Mouse (Mus musculus) kidney, postnatal 4 days (tissue): ENCODE data around the gene Gabre.
A peak's percentile ranks its signal among the peaks of the same experiment; 100 is the strongest.

ENCODE experiments used
- DNase-seq, 2 experiments: peaks; one replicate each; pipeline ENCODE4 v3.0.0; 2021; ENCODE audit warnings: mixed read lengths in 2 of 2

Gabre gene

DNA sequence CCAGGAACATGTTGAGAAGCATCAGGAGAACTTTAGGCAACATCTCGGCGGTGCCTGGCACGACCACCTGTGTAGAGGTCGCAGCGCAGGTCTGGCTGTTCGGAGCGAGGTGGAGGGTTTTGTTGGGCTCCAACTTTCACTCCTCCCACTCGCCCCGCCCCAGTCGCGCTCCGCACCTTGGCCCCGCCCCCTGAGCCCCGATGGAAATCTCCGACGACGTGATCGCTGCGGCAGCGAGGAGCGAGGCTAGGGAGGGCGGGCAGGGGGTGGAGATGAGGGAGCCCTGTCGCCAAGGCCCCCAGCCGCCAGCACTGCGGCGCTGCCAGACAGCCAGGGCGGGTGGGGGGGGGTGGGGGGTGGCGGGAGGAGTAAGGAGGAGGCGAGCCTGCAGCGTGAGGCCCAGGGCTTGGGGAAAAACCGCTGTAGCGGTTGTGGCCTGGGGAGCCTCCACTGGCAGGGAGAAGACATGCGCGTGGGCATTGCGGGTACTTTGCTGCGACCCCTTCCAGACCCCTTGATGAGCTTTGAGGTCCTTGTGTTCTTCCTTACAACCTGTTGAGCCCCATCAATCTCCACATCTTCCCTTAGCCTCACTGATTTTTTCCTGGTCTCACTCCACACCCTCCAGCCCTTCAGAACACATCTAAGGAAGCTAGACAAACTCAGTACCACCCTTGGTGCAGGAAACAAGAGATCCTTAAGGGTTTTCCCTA is at the start of gene Gabre:
TSS of gene Gabre (minus strand) at position 145 of the 713 bp plus-strand sequence.
- DNase-seq, result peak; percentile 74 to 81

DNA sequence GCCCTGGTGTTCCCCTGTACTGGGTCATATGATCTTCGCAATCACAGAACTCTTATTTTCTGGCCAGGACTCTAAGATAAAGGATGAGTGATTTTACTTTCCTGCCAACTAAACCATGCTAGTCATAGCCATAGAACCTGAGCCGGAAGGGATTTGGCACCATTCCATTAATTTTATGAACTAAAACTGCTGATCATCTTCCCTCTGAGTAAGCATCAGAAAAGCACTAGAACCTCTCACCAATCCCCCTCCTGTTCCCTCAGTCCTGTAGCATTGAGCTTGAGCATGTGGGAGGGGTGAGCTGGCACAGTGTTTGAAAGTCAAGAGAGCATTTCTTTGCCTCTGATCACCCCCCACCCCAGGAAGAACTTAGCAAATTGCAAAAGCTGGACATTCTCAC is 23.2 kb upstream of the Gabre start:
- DNase-seq, result no peak

DNA sequence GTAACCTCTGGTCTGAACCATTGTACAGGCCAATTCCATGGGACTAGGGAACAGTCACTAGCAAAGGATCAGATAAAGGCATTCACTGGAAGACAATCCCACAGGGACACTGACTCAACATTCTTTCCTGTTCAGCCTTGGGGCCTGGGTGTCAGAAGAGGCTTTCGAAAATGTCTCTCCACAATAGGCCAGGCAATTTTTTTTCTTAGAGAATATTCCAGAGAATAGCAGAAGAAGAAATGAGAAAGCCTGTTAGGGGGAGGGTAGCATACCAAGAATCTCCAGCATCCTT is 715 bp upstream of the Gabre start:
- DNase-seq, result no peak

DNA sequence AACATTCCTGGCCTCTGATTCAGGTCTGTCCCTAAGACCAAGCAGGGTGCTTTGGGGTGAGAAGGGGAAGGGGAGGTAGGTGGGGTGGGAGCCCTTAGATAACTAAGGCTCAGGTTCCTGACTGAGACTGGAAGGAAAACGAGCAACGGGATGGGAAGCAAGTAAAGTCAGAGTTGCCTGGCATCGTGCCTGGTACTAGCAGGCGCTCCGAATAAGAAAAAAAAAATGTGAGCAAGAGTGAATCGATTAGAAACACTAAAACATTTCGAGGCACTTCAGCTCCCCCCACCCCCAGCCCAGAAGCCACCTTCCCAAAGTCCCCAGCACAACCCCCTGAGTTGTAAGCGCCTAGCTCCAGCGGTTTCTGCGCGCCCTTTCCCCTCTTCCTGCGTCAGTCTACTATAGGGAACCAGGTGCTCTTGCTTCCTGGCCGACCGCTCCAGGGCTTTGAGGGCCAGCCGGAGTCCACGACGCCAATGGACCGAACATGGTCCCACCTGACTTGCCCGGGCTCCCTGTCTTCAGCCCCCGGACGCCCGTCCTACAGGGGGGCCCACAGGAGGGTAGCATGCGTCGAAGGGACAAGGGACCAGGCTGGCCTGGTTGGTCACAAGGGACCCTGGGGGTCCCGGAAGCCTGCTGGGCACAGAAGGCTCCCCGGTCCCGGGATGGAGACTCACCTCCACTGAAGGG is 491 bp downstream of the Gabre start:
- DNase-seq, result peak; percentile 11 to 35

DNA sequence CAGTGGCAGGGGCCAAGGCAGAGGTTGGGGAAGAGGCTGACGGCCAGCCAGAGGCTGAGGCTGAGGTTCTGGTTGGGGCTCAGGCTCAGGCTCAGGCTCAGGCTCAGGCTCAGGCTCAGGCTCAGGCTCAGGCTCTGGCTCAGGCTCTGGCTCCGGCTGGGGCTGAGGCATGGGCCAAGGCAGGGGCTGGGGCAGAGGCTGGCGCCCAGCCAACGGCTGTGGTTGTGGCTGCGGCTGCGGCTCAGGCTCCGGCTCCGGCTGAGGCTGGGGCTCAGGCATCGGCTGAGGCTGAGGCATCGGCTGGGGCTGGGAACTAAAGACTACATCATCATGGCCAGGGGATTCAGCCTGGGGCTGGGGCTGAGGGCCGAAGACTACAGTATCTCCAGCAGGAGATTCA is 4.0 kb downstream of the Gabre start:
- DNase-seq, result peak in 1 of 2 experiments; percentile 2

DNA sequence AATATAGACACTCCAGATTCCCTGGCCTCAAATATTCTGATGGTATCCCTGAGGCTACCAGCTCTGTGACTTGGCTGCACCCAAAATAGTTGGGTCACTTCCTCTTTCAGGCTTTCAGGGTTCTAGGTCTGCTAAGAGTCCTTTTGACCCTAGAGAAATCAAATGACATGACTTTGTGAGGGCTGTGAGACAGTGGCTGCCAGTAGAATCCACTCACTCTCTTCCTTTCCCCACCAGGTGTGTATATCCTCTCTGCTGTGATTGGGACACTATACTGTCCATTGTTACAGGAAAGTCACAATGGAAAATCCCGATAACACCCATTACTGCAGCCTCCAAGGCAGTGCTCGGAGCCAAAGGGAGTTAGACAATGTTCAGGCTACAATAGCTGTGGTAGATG is 52.9 kb downstream of the Gabre start, which contains the start of gene Magea4:
TSS of gene Magea4 (plus strand) at position 301 of the 400 bp plus-strand sequence.
- no peak for DNase-seq
